Mouse (Mus musculus): ENCODE results near the gene Dnajc4.

DNA sequence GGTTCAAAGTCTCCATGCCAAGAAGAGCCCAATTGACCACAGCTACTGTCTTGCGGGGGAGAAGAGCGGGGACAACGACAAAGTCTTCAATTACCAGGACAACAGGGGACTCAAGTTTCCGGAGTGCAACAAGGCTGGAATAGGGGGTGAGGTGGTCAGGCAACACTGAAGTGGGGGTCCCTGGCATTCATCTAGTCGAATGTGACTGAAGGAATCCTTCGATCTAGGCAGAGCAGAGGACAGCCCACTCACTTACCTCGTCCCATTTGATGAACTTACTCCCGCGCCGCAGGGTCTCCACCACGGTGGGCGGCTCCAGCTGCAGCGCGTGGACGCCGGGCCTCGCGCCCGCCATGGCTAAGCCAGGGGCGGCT, 23.1 kb downstream of the Dnajc4 start:
- no peak for TF ChIP-seq CTCF (IDR thresholded peaks at IDR 0.05; ENCODE audit: low read depth)
- no peak for TF ChIP-seq EP300 (IDR thresholded peaks at IDR 0.05; ENCODE audit: low read depth)

Measured in heart, postnatal 0 days (tissue).